Mouse (Mus musculus) gastrocnemius, postnatal 36 days (tissue): ENCODE measurements around the gene Cldn19. TPM values are rescaled to one million over a fixed set of nuclear protein-coding genes. Genes with fewer than 3 reads are reported as not detected.
"Not testable (repeated sequence)": the region's sequence is repeated elsewhere in the genome, so short reads cannot be mapped to it uniquely, and the experiment has no call there.

Source experiments
- DNase-seq, 2 experiments: peaks; one replicate each; pipeline ENCODE4 v3.0.0; 2022
- intact Hi-C: fragments of 180-260 bp; cut with DNase I; formaldehyde crosslinking; loops from one replicate; pipeline ENCODE4 v1.15.1; 2025
- total RNA-seq, 2 experiments: library from RNA; stranded (reverse); gene quantifications; 2 replicates each; pipeline ENCODE4 v1.2.3; 2021

Cldn19 gene
- total RNA-seq, 2 experiments from 2014 or later = 2.2 to 3.2 TPM

- DNase-seq = peak; percentile 72 to 75
- intact Hi-C loops = loop anchor here (5.0 to 10.0 kb wide), 4 partner anchors 45 to 417 kb away; partner anchors contain the start of genes Foxj3, Frg2f1 and Ybx1
Observed at GRCm38 (mm10) chr4:119247462-119248235, 7.6 kb upstream of the Cldn19 start.

GRCm38 (mm10) chr4:119248407-119248965 is 6.7 kb upstream of the Cldn19 start:
- intact Hi-C loops = loop anchor here (5.0 to 10.0 kb wide), 4 partner anchors 44 to 416 kb away; partner anchors contain the start of genes Foxj3, Frg2f1 and Ybx1
- DNase-seq = no peak

GRCm38 (mm10) chr4:119252025-119252808 is 3.0 kb upstream of the Cldn19 start:
- intact Hi-C loops = no loop called here
- no peak for DNase-seq

- no peak for DNase-seq
- intact Hi-C loops = no loop called here
Observed at GRCm38 (mm10) chr4:119254012-119254618, 1.1 kb upstream of the Cldn19 start.

- intact Hi-C loops = no loop called here
- no peak for DNase-seq
Observed at GRCm38 (mm10) chr4:119257083-119257482, 1.9 kb downstream of the Cldn19 start.

GRCm38 (mm10) chr4:119259344-119260254 is 4.4 kb downstream of the Cldn19 start:
- DNase-seq = no peak
- intact Hi-C loops = no loop called here

GRCm38 (mm10) chr4:119261087-119261713 is 6.0 kb downstream of the Cldn19 start:
- DNase-seq = no peak
- intact Hi-C loops = no loop called here

- no peak for DNase-seq
- intact Hi-C loops = no loop called here
Observed at GRCm38 (mm10) chr4:119262483-119262882, 7.3 kb downstream of the Cldn19 start.

- intact Hi-C loops = no loop called here
Observed at GRCm38 (mm10) chr4:119263459-119263858, 8.2 kb downstream of the Cldn19 start.

GRCm38 (mm10) chr4:119266606-119267005 is 11.4 kb downstream of the Cldn19 start:
- intact Hi-C loops = no loop called here
- no peak for DNase-seq

More at GRCm38 (mm10) chr4:119263459-119263858, 8.2 kb downstream of the Cldn19 start:
- no peak for DNase-seq

GRCm38 (mm10) chr4:119274627-119275026 is 19.4 kb downstream of the Cldn19 start:
- DNase-seq = peak in 1 of 2 experiments; percentile 4
- intact Hi-C loops = no loop called here

- DNase-seq = no peak
- intact Hi-C loops = no loop called here
Observed at GRCm38 (mm10) chr4:119275226-119275625, 20.0 kb downstream of the Cldn19 start.

GRCm38 (mm10) chr4:119275726-119276125 is 20.5 kb downstream of the Cldn19 start:
- intact Hi-C loops = no loop called here
- DNase-seq = no peak

GRCm38 (mm10) chr4:119278784-119279183 is 23.6 kb downstream of the Cldn19 start:
- DNase-seq, intact Hi-C loops: not testable (repeated sequence)

GRCm38 (mm10) chr4:119284861-119285260 is 29.6 kb downstream of the Cldn19 start:
- no peak for DNase-seq
- intact Hi-C loops = no loop called here

GRCm38 (mm10) chr4:119285336-119285735 is 30.1 kb downstream of the Cldn19 start:
- intact Hi-C loops = no loop called here
- DNase-seq = no peak

GRCm38 (mm10) chr4:119291921-119292320 is 36.7 kb downstream of the Cldn19 start:
- intact Hi-C loops = loop anchor here (5.0 kb wide), 1 partner anchor 45 kb away; no protein-coding TSS in a partner anchor
- DNase-seq = no peak

- peak; percentile 15 to 31 for DNase-seq
- intact Hi-C loops = loop anchor here (5.0 kb wide), 1 partner anchor 46 kb away; no protein-coding TSS in a partner anchor
Observed at GRCm38 (mm10) chr4:119292771-119293573, 37.8 kb downstream of the Cldn19 start.
